Mouse (Mus musculus): ENCODE data around the gene Noxred1. TPM values are rescaled to one million over a fixed set of nuclear protein-coding genes. Genes with fewer than 3 reads are reported as not detected.
A peak's percentile ranks its signal among the peaks of the same experiment; 100 is the strongest.
"Not testable (repeated sequence)": the region's sequence is repeated elsewhere in the genome, so short reads cannot be mapped to it uniquely, and the experiment has no call there.

Gene Noxred1
- 1 to 10 TPM in 1 of 3 experiments, under 1 TPM in 2; 0.72 to 1.1 (median 0.85) TPM for polyA plus RNA-seq (2017; shearing (Covaris generic))

- ATAC-seq: no peak
Measured at GRCm38 (mm10) chr12:87238632-87239031, at the start of gene Noxred1. TSS of gene Noxred1 (minus strand) at chr12:87238732.

DNA sequence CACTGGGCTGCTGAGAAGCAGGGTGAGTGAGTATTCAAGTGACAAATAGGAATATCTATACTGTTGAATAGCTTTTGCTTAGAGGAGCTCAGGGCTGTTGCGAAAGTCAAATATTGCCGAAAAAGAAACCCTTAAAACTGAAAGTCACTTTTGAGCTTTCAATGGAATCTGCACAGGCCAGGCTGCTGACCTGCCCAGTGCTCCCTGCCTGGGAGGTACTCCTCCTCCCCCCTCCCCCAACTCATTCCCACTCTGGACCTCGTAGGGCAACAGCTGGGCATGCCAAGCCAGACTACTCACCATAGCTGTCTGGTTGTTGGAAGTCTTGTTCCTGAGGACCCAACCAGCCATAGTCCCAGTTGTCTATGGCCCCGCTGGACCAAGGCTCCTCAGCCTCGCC, 46.2 kb upstream of the Noxred1 start:
- ATAC-seq: no peak

DNA sequence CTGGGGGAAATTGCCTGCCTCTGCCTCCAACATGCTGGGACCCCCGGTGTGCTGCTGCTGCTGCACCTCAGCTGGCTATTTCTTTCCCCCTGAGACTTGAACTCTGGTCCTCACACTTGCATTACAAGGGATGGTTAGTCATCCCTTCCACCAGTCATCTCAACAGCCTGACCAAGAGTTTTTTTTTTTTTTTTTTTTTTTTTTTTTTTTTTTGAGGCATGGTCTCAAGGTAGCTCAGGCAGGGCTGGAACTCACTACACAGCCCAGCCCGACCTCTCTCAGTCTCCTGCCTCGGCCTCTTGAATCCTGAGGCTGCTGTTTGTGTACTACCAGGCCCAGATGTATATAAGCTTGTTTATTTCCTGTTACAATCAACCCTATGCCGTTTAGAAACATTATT, 45.7 kb upstream of the Noxred1 start:
- no peak for ATAC-seq

GRCm38 (mm10) chr12:87283706-87284105, 45.2 kb upstream of the Noxred1 start:
- ATAC-seq: no peak

DNA sequence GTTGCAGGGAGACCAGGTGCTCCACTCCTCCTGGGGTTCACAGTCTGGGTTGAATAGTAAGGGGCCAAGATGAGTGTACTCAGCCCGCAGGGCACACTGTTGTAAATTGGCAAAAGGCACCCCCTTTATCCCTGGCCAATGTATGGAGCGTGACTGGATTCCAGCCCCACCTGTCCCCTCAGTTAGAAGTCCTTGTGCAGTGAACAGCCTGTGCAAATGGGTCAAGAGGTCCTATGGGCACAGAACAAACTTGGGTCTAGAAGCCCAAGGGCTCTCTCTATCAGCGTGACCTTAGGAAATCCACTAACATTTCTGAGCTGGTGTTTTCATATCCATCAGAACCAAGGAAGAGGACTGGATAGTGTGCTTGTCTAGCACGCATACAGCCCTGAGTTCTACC, 44.2 kb upstream of the Noxred1 start:
- no peak for ATAC-seq

- no peak for ATAC-seq
Measured at GRCm38 (mm10) chr12:87281766-87282165, 43.2 kb upstream of the Noxred1 start.

DNA sequence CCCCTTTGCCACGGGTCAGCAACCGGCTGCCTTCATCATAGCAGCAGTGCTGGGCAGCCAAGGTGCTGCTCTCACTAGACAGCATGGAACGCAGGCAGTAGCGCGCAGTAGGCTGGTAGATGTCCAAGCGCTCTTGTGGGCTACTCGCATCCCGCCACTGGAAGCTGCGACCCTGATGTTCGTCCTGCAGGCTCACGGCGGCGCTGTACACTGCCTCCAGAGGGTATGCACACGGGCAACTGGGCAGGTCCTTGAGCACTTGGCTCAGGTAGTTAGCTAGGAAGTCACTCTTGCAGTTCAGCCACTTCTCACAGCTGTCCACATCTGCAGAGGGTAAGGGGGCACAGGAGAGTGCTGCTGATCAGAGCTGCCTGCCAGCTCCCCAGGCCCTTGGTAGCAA, 41.3 kb upstream of the Noxred1 start:
- no peak for ATAC-seq

GRCm38 (mm10) chr12:87279350-87279749, 40.8 kb upstream of the Noxred1 start:
- ATAC-seq: no peak

GRCm38 (mm10) chr12:87278118-87278730, 39.7 kb upstream of the Noxred1 start:
- ATAC-seq: no peak

GRCm38 (mm10) chr12:87277251-87277650, 38.7 kb upstream of the Noxred1 start:
- ATAC-seq: not testable (repeated sequence)

- ATAC-seq: no peak
Measured at GRCm38 (mm10) chr12:87274853-87275831, 36.6 kb upstream of the Noxred1 start.

GRCm38 (mm10) chr12:87267682-87268081, 29.1 kb upstream of the Noxred1 start:
- ATAC-seq: no peak

DNA sequence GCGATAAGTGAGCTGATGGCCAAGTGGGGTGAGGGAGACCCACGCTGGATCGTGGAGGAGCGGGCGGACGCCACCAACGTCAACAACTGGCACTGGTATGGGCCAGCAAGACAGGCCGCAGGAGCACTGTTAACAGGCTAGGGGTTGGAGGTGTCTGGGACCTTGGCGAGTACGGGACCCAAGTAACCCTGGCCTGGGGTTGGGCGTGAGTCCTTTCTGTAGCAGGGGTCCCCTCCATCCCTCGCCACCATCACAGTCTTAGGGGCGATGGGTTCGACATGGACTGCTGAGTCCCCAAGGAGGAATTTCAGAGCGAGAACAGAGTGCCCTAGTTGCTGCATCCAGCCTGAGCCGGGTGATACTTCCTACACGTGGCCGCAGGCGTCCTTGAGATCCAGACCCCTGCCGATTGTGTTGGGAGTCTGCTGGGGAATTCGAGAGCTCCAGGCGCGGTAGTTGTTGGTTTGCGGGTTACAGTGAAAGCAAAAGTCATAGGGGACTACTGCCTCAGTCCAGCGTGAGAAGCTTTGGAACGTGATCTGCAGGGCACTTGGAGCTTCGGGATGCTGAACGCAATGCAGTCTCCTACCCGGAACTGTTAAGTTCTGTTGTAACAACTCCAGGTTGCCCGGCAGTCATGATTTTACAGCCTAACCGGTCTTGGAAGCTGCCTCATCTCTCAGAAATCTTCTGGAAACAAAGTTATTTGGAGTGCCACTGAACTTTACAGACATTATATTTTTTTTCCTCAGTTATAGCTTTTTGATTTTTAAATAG, 28.5 kb upstream of the Noxred1 start:
- ATAC-seq: peak; percentile 2

DNA sequence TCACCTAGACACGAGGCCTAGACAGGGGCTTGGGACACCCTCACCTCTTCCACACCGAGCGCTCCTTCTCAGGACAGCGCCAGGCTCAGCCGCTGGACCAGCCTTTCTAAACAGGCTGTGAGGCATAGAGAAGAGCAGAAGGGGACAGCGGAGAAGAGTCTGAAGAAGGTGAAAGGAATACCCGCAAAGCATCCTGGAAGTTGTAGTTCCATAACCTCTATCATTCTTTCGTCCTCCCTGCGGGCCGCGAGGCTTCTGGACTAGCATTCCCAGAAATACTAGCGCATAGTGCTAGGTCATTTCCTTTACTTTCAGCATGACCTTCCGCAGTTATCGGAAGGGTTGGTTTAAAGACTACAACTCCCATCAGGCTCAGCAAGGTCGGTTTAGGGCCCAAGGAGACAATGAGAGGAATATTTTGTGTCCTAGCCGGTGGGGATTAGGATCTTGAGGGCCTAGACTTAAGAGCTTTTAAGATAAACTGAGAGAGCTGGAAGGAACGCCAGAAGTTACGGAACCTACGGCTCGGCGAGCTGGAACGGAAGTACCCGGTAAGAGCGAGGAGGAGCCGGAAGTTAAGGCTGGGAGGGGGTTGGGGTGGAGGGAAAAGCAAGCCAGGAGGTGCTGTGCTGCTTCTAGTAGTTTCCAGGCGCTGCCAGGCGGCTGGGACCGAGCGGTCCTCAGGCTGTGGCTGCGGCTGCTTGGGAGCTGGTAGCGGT, 27.7 kb upstream of the Noxred1 start, which contains the start of the genes Vipas39 and Ahsa1:
Vipas39 (minus strand) TSS at position 149 of the 719 bp plus-strand sequence.
Ahsa1 (plus strand) TSS at position 372 of the 719 bp plus-strand sequence.
- peak; percentile 96 for ATAC-seq

DNA sequence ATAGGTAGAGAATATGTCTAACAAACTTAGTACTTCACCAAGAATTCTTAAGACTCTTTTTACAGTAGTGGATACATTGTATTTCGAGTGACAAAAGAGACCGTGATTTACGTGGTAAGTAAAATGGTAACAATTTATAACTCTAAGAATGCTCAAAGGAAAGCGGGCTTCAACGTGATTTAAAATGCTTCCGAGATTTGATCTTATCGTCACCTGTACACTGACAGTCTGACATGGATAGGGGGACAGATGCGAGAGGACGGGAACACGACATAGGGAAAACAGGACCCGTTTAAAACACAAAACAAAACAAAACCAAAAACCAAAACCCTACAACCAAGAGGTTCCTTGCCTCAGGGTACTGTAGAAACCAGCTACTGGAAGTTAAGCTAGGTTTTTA, 26.9 kb upstream of the Noxred1 start:
- ATAC-seq: no peak

- no peak for ATAC-seq
Measured at GRCm38 (mm10) chr12:87260562-87260961, 22.0 kb upstream of the Noxred1 start.

- no peak for ATAC-seq
Measured at GRCm38 (mm10) chr12:87256629-87257028, 18.1 kb upstream of the Noxred1 start.

- no peak for ATAC-seq
Measured at GRCm38 (mm10) chr12:87253878-87254277, 15.3 kb upstream of the Noxred1 start.

DNA sequence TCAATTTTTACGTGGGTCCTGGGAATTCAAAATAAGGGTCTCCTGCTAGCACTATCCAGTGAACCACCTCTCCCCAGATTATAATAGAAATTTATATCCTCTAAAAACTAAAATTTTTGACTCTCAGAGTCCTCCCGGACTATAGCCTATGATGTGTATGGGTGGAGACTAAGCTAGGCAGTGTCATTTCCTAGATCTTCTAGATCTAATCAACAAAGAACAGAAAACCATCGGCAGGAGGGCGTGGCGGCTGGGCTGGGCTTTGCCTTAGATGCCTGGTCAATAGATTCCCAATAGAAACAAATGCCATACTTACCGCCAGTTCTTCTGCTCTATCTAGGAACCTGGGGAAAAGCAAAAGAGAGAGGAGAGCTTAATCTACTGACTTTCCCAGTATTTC, 11.6 kb upstream of the Noxred1 start:
- ATAC-seq: no peak

- peak; percentile 64 for ATAC-seq
Measured at GRCm38 (mm10) chr12:87236882-87237483, 1.5 kb downstream of the Noxred1 start.

- no peak for ATAC-seq
Measured at GRCm38 (mm10) chr12:87230379-87230895, 8.1 kb downstream of the Noxred1 start.
